Mouse (Mus musculus) cerebellum, adult (tissue): ENCODE measurements around the gene Ctnna3.
"Not testable (repeated sequence)": the region's sequence is repeated elsewhere in the genome, so short reads cannot be mapped to it uniquely, and the experiment has no call there.

Source experiments
- ATAC-seq: cut with Nextera tagmentation; 2 replicates; pipeline ENCODE4 v1.9.2; 2017; ENCODE audit warnings: mild to moderate bottlenecking, moderate library complexity, mixed read lengths; ENCODE audit not compliant: insufficient number of reproducible peaks, low FRiP score, low TSS enrichment

The Ctnna3 gene

DNA sequence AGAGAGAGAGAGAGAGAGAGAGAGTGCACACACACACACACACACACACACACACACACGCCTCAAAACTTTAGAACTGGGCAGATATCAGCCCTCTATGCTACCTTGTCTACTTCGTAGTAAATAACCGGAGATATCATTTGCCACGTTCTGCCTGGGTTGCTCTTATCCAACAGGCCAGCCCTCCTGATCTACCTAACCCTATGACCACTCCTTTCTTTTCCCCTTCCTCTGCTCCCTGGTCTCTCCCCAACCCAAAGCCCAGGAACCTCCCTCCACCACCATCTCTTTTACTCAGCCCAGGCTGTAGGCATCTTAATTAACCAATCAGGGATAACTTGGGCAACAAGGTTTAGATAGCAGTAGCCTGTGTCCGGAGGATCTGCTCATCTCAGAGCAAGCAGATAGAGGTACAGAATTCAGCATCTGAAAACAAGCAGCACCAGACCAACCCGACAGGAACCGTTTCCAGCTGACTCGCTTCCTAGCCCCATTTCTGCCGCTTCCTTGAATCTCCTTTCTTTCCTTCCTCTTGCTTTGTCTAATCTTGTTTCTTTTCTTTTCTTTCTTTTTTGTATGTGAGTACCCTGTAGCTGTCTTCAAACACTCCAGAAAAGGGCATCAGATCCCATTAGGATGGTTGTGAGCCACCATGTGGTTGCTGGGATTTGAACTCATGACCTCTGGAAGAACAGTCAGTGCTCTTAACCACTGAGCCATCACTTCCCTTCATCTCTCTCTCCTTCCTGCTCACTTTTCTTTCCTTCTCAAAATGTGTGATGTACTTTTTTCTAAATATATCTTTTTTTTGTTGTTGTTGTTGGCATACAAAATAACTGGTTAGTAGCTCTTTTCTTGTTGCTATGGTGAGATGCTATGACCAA is 6.1 kb upstream of the Ctnna3 start:
- ATAC-seq: no peak

DNA sequence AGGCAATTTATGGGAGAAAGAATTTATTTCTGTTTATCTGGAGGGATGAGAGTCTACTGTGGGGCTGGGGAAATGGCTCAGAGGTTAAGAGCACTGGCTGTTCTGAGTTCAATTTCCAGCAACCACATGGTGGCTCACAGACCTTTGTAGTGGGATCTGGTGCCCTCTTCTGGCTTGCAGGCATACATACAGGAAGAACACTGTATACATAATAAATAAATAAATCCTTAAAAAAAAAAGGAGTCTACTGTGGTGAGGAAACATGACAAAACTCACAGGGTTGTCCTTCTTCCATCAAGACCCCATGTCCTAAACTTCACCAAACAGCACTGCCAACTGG is 5.5 kb upstream of the Ctnna3 start:
- no peak for ATAC-seq

- ATAC-seq: no peak
These were observed 2.8 kb upstream of the Ctnna3 start for GRCm38 (mm10) chr10:63427146-63427545.

GRCm38 (mm10) chr10:63428243-63429022 is 1.5 kb upstream of the Ctnna3 start:
- 0 out of 2 replicates have a peak, but pooled peaks have one; percentile 12 for ATAC-seq

GRCm38 (mm10) chr10:63429023-63429340 is 916 bp upstream of the Ctnna3 start:
- ATAC-seq: no peak

DNA sequence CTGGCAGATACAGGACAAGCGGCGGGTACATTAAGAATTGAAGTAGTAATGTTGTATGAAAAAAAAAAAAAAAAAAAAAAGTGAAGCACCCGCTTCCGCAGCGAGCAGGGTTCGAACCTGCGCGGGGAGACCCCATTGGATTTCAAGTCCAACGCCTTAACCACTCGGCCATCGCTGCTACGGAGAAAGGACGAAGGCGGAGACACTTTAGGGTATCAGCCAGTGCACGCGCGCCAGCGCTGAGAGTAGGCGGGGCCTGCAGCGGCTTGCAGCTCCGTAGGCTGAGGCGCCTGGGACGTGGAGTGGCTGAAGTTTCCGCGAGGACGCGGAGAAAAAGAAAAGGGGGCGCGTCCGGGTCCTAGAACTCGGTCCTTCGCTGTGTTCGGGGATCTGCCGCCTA is 518 bp upstream of the Ctnna3 start:
- peak; percentile 77 for ATAC-seq

- ATAC-seq: no peak
These were observed 1.4 kb downstream of the Ctnna3 start for GRCm38 (mm10) chr10:63431221-63431736.

DNA sequence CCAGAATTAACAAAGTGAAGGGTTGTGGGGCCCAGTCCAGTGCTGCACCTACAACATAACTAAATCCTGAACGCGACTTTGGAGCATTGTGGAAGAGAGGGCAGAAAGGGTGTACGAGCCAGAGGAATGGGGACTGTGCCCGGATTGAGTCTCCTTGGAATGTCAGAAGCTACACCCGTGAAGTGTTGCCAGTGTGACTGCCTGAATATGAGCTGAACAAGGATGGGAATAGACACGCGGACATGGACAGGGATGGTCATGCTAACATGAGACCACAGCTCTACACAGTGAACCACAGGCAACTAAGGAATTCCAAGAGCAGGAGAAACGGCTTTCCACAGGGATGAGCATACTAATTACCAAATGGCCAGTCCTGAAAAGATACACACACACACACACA is 2.2 kb downstream of the Ctnna3 start:
- ATAC-seq: no peak

DNA sequence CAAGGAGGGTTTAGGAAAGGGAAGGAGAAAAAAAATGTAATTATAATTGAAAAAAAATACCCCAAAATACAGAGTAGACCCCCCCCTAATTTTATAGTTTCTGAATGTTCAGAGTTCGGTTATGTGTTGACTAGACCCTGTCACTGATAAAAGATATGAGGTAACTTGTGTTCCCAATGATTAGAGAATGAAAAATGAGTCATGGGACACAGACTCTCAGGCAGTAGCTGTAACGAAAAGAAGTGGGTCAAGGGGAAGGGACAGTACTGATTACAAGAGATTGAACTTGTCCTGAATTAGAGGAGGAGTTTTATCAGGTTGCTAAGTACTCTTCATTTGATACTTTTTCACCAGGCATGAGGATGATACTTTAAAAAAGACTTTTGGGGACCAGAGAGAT is 3.0 kb downstream of the Ctnna3 start:
- no peak for ATAC-seq

DNA sequence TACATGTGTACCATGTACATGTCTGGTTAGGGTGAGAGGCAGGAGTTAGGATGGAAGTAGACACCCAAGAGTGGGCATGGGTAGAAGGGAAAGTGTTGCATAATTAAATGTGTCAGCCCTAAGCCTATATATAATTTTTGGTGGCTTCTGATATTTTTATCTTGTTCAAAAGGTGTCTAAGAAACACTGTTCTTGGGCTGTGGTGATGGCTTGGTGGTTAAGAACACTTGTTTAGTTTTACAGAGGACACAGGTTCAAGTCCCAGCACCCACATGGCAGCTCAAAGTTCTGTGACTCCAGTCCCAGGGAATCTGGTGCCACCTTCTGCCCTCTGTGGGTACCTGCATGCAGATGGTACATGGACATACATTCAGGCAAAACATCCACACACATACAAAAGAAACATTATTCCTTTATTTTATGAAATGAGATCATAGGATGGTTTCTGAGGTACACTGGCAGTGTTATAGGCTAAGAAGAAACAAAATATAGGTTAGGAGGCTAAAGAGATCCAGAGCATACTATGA is 8.9 kb downstream of the Ctnna3 start:
- ATAC-seq: no peak

DNA sequence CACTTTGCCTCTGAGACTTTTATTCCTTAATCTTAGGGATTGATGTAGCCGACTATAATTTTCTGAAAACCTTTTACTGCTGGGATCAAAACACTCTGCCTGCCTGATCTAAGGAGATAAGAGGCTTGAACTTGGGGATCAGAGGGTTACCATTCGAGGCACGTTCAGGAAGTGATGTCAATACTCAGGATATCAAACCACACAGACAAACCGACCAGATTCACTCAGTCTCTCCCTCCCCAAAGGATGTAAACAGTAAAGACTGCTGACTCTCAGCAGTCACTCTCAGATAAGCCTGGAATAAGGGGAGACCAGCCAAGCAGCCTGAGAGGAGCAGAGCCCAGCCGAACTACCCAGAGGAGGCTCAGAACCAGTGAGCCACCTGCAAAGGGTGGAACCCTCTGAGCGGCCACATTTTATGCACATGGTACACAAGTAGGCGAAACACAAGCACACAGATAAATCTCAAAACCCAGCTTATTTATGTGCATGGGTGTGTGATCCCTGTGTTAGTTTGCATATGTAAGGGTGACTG is 9.9 kb downstream of the Ctnna3 start:
- no peak for ATAC-seq

DNA sequence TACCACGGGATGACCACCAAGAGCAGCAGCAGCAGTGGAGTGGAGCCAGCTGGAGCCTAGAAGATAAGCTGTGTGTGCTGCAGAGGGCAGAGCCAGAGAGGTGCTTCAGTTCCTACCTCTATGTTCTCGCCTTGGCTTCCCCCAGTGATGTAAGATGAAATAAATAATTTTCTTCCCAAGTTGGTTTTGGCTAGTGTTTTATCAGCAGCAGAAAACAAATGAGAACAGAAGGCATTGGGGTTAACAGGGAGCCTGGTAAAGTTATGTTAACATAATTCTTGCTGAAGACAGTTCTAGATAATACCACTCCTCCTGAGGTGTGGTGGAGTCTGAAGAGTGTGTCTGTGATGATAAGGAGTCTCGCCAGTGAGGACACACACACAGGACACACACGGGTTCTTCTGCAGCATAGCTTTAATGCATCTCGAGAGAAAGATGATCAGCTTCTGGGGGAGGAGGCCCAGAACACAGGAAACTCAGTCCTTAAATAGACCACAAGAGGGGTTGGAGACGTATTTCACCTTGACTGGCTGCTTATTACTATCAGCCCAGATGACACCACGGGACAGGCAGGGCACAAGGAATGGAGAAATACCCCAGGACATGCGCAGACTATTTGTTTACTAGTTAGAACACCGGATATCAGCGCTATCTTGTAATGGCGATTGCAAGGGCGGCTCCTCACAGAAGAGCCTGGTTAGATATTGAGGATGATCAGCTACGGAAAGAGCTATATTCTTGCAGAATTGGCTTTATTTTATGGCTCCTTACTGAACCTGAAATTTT is 14.9 kb downstream of the Ctnna3 start:
- not testable (repeated sequence) for ATAC-seq

GRCm38 (mm10) chr10:63453926-63454325 is 24.0 kb downstream of the Ctnna3 start:
- ATAC-seq: no peak

GRCm38 (mm10) chr10:63455110-63455878 is 25.4 kb downstream of the Ctnna3 start:
- ATAC-seq: no peak

DNA sequence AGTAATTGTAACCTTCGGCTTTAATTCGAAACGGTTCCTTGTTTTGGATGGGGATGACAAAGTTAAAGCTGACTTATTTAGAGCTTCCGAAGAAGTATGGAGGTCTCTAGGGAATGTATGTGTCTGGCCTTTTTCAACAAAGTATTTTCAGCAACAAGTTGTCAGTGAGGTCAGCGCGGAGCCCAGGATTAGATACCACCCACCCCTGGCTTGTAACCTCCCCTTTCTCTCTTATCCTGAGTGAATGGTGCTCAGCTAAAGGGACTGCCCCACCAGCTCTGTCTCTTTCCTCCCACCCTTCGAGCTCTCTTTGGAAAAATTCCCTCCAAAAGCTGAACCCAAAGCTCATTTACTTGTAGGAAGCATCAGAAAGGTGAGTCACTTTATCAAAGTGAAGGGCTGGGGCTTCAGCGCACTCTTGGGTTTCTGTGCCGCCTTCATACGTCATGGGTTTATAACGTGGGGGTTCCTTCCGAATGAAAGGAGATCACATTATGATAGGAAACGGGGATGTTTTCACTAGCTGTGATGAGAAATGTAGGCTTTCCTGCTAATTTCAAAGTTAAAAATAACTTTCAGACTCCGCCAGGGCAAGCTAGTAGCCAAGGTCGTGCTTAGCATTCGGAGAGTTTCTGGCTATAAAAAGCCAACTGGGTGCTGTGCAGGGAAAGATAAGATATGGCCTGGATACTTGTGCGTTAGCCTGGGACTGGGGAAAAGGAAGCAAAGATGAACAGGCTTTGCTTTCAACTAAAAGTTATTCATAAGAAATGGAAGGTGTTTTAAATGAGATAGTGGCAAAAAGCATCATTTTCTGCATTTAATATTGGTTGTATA is 27.6 kb downstream of the Ctnna3 start:
- ATAC-seq: no peak

DNA sequence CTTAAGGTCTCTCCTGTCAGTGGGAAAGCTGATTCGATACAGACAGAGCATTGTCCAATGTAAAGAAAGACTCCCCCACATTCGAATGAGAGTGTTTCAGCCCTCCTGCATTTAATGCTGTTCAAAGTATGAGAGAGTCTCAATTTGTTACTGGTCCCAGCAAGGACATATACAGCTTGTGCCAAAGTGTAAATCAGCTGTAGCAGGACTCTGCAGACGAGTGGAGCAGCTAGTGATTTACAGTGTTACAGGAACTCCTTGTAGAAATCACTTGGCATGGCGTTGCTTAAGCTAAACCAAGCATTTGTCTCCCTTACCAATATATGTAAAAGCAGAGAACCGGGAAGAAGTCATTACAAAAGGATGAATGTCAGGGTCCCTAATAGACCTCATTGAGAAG is 31.0 kb downstream of the Ctnna3 start:
- no peak for ATAC-seq

DNA sequence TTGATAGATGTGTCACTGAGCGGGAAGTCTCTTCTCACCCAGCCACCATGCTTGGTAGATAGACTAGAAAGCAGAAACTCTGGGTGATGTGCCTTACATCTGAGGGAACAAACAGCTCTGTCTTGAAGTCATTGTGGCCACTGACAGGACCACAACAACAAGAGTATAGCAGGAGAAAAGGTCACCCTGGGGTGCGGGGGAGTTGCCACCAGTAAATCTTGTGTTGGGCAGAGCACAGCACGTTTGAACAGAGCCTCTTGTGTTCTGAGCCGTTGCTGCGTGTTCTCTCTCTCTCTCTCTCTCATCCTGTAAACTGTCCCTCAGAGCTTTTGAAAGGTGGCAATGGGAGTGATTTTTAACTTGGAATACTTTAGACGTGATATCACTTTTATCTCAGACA is 42.6 kb downstream of the Ctnna3 start:
- ATAC-seq: no peak

- ATAC-seq: no peak
These were observed 46.3 kb downstream of the Ctnna3 start for GRCm38 (mm10) chr10:63476167-63476647.

DNA sequence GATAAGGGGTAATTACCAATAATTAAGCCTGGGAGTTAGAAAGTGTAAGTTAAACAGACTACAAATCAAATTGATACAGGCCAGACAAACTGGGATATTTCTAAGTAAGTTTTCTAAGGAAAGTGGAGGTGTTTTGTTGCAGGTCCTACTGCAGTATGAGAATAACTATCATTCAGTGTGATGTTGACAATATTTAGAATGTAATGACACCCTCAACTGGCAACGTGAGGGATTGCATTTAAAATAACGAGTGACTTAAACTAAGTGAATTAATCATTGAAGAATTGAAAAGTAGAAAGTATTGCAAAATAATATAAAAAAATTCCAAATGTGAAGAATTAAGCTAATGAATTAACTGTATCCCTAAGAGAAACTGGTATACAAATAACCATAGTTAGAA is 49.0 kb downstream of the Ctnna3 start:
- ATAC-seq: no peak
